ENCODE assay signal across 18 mouse cellular contexts in genomic region chr13:98547223-98547622, GRCm38 (mm10). TPM values are rescaled to one million over a fixed set of nuclear protein-coding genes. Genes with fewer than 3 reads are reported as not detected.
"Had no signal": no experiment of that assay in that cellular context is flagged by ENCODE, and none has a peak within 500 bp of the region (broad histone marks: within the 10 kb centered on the region; RNA-seq: fewer than 3 reads in every experiment).

No protein-coding gene starts in this region.

- DNase-seq: kidney, adult 18-20 months; layer of hippocampus, adult 9-11 months; layer of hippocampus, postnatal 36 days; liver; liver, embryonic 13.5 days; lung, adult 2 months; thymus, adult 2 months; thymus, postnatal 14 days; thymus, postnatal 4 days had no signal

- ATAC-seq: midbrain, embryonic 13.5 days had no signal

- H3K27me3 ChIP-seq: liver, embryonic 13.5 days had no signal

- H3K27ac ChIP-seq: kidney, embryonic 15.5 days; layer of hippocampus, adult 2 months; left cerebral cortex, adult 2 months; limb, embryonic 12.5 days; liver, embryonic 13.5 days; macrophage; midbrain, embryonic 13.5 days had no signal

- H3K4me1 ChIP-seq: liver, embryonic 13.5 days had no signal

- H3K4me3 ChIP-seq: kidney, embryonic 15.5 days; layer of hippocampus, adult 2 months; left cerebral cortex, adult 2 months; limb, embryonic 12.5 days; liver, embryonic 13.5 days; midbrain, embryonic 13.5 days had no signal

- H3K4me2 ChIP-seq: kidney, embryonic 15.5 days; limb, embryonic 12.5 days; liver, embryonic 13.5 days; midbrain, embryonic 13.5 days had no signal

- H3K36me3 ChIP-seq: kidney, embryonic 15.5 days; limb, embryonic 12.5 days; liver, embryonic 13.5 days; midbrain, embryonic 13.5 days had no signal

- H3K9me3 ChIP-seq: kidney, embryonic 15.5 days; limb, embryonic 12.5 days; liver, embryonic 13.5 days; midbrain, embryonic 13.5 days had no signal

- H3K9ac ChIP-seq: kidney, embryonic 15.5 days; limb, embryonic 12.5 days; liver, embryonic 13.5 days; midbrain, embryonic 13.5 days had no signal

RNA-seq across cellular contexts. Expression of gene Gm10320, which starts 55.4 kb away (rescaled TPM):
- total RNA-seq: layer of hippocampus, adult 2 months; layer of hippocampus, postnatal 36 days; left cerebral cortex, adult 2 months; left cerebral cortex, postnatal 10 days; left cerebral cortex, postnatal 36 days; midbrain, postnatal 0 days had no signal
- polyA plus RNA-seq: macrophage had no signal
